ENCODE assay signal across 8 mouse cellular contexts in the genomic region with DNA sequence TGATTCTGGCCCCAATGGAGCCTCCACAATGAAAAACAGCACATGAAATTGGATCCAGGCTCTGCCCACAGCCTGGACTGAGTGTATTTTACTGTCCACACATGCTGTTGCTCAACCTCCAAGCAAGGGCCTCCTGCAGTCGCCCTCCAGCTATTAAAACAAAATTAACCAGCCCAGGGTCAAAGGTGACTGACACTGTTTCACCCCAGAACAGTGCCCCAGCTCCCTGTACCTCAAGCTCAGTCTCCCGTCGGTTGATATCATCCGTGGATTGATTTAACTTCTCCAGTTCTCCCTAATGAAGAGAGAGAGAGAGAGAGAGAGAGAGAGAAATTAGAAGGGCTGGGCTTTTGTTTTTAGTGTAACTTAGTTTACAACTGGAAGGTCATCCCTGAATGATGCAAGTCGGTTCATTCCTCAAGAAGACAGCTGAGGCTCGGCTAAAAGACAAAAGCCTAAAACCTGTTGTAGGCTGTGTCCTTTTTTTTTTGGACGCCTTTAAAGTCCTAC. TPM values are rescaled to one million over a fixed set of nuclear protein-coding genes. Genes with fewer than 3 reads are reported as not detected.
DNase-seq lines count a peak whose midpoint lies in the region; ATAC-seq and TF ChIP-seq lines count a peak whose summit lies in the region.

No protein-coding gene starts in this region.

- H3K4me1 ChIP-seq in cortical plate, adult 2 months (ENCODE audit: control insufficient read depth, insufficient read depth, low read length): peaks cover 3% of the 10 kb centered on the region; the same call in 1 of the 2 replicates
- no peaks in the 10 kb centered on the region; the same call in 1 of the 2 replicates for H3K4me1 ChIP-seq in hindbrain, embryonic 11.5 days (replicated peaks; ENCODE audit: control insufficient read depth, insufficient read depth, low read length)
- H3K4me1 ChIP-seq in limb, embryonic 13.5 days: peaks cover 47% of the 10 kb centered on the region
- peaks cover 15% of the 10 kb centered on the region for H3K4me1 ChIP-seq in neural tube, embryonic 12.5 days

- no peak for ATAC-seq in hindbrain, embryonic 11.5 days (ENCODE audit: low FRiP score)
- no peak; the same call in 1 of the 2 replicates for ATAC-seq in limb, embryonic 13.5 days (ENCODE audit: low FRiP score, low read depth)
- no peak for ATAC-seq in neural tube, embryonic 12.5 days (ENCODE audit: low FRiP score, low read depth)
- ATAC-seq in megakaryocyte, adult 5-6 weeks (ENCODE audit: poor library complexity, severe bottlenecking): no peak

- TF ChIP-seq POLR2A in cortical plate, adult 2 months (IDR thresholded peaks at IDR 0.05; ENCODE audit: extremely low read depth, insufficient read depth, low read length): no peak

- H3K27ac ChIP-seq in cortical plate, adult 2 months (ENCODE audit: insufficient read depth, low read length): no peak overlapping the region
- no peak overlapping the region for H3K27ac ChIP-seq in hindbrain, embryonic 11.5 days (ENCODE audit: low read depth, low read length)
- H3K27ac ChIP-seq in limb, embryonic 13.5 days: peak overlapping the region; percentile 80
- H3K27ac ChIP-seq in neural tube, embryonic 12.5 days: no peak overlapping the region

- H3K4me3 ChIP-seq in cortical plate, adult 2 months (ENCODE audit: insufficient read depth, low read length): peak overlapping the region; percentile 63; the same call in 1 of the 2 replicates
- no peak overlapping the region for H3K4me3 ChIP-seq in hindbrain, embryonic 11.5 days (ENCODE audit: low read depth, low read length)
- peak overlapping the region; percentile 70 for H3K4me3 ChIP-seq in limb, embryonic 13.5 days
- peak overlapping the region; percentile 13; the same call in 1 of the 2 replicates for H3K4me3 ChIP-seq in neural tube, embryonic 12.5 days

- H3K27me3 ChIP-seq in hindbrain, embryonic 11.5 days (ENCODE audit: control insufficient read depth, insufficient read depth, low read length): no peaks in the 10 kb centered on the region
- H3K27me3 ChIP-seq in limb, embryonic 13.5 days: no peaks in the 10 kb centered on the region
- H3K27me3 ChIP-seq in neural tube, embryonic 12.5 days (replicated peaks): peaks cover 4% of the 10 kb centered on the region; the same call in 1 of the 2 replicates

- no peaks in the 10 kb centered on the region for H3K36me3 ChIP-seq in hindbrain, embryonic 11.5 days (ENCODE audit: control insufficient read depth, insufficient read depth, low read length)
- peaks cover 10% of the 10 kb centered on the region; the same call in 1 of the 2 replicates for H3K36me3 ChIP-seq in limb, embryonic 13.5 days
- H3K36me3 ChIP-seq in neural tube, embryonic 12.5 days: no peaks in the 10 kb centered on the region

- WGBS in hindbrain, embryonic 11.5 days: 7% methylated on average over 7 of the region's 7 CpGs
- WGBS in limb, embryonic 13.5 days: 11% methylated on average over 7 of the region's 7 CpGs
- 7% methylated on average over 7 of the region's 7 CpGs for WGBS in neural tube, embryonic 12.5 days

- no peak overlapping the region for H3K9ac ChIP-seq in hindbrain, embryonic 11.5 days (ENCODE audit: low read depth, low read length)
- peak overlapping the region; percentile 40 for H3K9ac ChIP-seq in limb, embryonic 13.5 days
- no peak overlapping the region for H3K9ac ChIP-seq in neural tube, embryonic 12.5 days

- DNase-seq in adrenal gland, adult (ENCODE audit: inconsistent age in 2 of 2, low spot score in 1 of 2): peak; percentile 50 to 87
- DNase-seq in adrenal gland, postnatal 25 days: no peak
- peak; percentile 32 for DNase-seq in hindbrain, embryonic 11.5 days (ENCODE audit: low spot score)
- DNase-seq in right cerebral cortex, adult 18-20 months: no peak

- H3K9me3 ChIP-seq in hindbrain, embryonic 11.5 days (ENCODE audit: control insufficient read depth, low read length): no peaks in the 10 kb centered on the region
- no peaks in the 10 kb centered on the region for H3K9me3 ChIP-seq in limb, embryonic 13.5 days
- no peaks in the 10 kb centered on the region for H3K9me3 ChIP-seq in neural tube, embryonic 12.5 days

- TF ChIP-seq CTCF in cortical plate, adult 2 months (IDR thresholded peaks at IDR 0.05; ENCODE audit: extremely low read depth, insufficient read depth, low read length): no peak

- no peak overlapping the region; the same call in 1 of the 2 replicates for H3K4me2 ChIP-seq in hindbrain, embryonic 11.5 days (replicated peaks; ENCODE audit: low read depth, low read length)
- H3K4me2 ChIP-seq in limb, embryonic 13.5 days (replicated peaks): peak overlapping the region; percentile 92
- peak overlapping the region; percentile 94 for H3K4me2 ChIP-seq in neural tube, embryonic 12.5 days (replicated peaks)

RNA-seq across cellular contexts. Expression of a gene that starts 2.0 kb away (rescaled TPM):
- 112 and 134 TPM in 2 replicates for total RNA-seq in adrenal gland, postnatal 25 days (2021)
- polyA plus RNA-seq in cortical plate, adult 2 months (2012; rRNA removed): 43.8 and 55.2 TPM in 2 replicates
- 13.6 and 17.3 TPM in 2 replicates for polyA plus RNA-seq in hindbrain, embryonic 11.5 days (2014; fragmentation: Nextera tagmentation; extraction: Ambion mirVana)
- polyA plus RNA-seq in limb, embryonic 13.5 days (2015; fragmentation: Nextera tagmentation; extraction: Ambion mirVana): 53.2 and 57.8 TPM in 2 replicates
- polyA plus RNA-seq in neural tube, embryonic 12.5 days (2016; fragmentation: Nextera tagmentation; extraction: Ambion mirVana): 57.2 TPM in 2 replicates
- 52.3 and 52.8 TPM in 2 replicates for total RNA-seq in megakaryocyte, adult 5-6 weeks (2015)
- total RNA-seq in megakaryocyte, adult 5-6 weeks (2017): 26.4 and 36.1 TPM in 2 replicates

Comparison
In these comparisons a context has a peak if more than half of its experiments do, and no peak if none do; other contexts are left out.
1. DNase-seq: peak in adrenal gland, adult (2 of 2) and hindbrain, embryonic 11.5 days (single experiment); none in adrenal gland, postnatal 25 days (single experiment) and right cerebral cortex, adult 18-20 months (single experiment).